Mouse (Mus musculus): ENCODE data around the gene Tapbp. TPM values are rescaled to one million over a fixed set of nuclear protein-coding genes. Genes with fewer than 3 reads are reported as not detected.
A peak's percentile ranks its signal among the peaks of the same experiment; 100 is the strongest.

Gene Tapbp
- total RNA-seq, 4 experiments from 2014 or later = 195 to 259 (median 213) TPM

DNA sequence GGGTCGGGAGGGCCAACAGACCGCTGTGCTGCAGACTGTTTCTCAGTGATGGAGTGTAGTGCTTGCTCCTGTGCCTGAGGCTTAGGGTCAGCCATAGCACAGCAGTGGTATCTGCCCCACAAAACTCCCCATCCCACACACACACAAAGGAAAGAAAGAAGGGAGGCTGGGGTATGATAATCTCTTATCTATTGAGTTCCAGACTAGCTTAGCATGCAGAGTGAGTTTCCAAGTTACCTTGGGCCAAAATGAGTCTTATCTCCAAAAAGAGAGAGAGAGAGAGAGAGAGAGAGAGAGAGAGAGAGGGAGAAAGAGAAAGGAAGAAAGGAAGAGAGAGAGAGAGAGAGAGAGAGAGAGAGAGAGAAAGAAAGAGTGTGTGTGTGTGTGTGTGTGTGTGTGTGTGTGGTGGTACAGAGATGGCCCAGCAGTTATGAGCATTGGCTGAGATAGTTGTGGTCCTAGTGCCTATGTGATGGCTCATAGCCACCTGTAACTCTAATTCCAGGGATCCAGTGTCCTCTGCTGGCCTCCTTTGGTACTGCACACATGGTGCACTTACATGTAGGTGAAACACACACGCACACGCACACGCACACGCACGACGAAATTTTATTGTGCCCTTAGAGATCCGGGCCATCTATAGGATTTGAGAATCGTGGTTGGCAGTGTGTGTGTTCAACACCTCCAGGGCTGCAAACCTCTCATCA is 9.0 kb downstream of the Tapbp start:
- no peak for DNase-seq

DNA sequence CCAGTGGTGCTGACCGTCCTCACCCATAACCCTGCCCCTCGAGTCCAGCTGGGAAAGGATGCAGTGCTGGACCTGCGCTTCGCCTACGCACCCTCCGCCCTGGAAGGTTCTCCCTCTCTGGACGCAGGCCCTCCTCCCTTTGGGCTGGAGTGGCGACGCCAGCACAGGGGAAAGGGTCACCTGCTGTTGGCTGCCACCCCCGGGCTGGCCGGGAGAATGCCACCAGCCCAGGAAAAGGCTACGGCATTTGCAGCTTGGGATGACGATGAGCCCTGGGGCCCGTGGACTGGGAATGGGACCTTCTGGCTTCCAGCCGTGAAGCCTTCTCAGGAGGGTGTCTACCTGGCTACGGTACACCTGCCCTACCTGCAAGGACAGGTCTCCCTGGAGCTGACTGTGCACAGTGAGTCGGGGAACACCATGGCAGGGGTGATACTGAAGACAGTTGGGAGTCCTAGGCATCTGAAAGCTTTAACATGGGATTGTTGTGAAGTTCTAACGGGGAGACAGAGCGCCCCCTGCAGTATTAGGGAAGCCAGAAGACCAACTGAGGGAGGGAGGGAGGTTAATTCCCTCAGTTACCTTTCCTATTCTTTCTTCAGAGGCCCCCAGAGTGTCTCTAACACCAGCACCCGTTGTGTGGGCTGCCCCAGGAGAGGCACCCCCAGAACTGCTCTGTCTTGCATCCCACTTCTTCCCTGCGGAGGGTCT is 9.9 kb downstream of the Tapbp start:
- DNase-seq = no peak

DNA sequence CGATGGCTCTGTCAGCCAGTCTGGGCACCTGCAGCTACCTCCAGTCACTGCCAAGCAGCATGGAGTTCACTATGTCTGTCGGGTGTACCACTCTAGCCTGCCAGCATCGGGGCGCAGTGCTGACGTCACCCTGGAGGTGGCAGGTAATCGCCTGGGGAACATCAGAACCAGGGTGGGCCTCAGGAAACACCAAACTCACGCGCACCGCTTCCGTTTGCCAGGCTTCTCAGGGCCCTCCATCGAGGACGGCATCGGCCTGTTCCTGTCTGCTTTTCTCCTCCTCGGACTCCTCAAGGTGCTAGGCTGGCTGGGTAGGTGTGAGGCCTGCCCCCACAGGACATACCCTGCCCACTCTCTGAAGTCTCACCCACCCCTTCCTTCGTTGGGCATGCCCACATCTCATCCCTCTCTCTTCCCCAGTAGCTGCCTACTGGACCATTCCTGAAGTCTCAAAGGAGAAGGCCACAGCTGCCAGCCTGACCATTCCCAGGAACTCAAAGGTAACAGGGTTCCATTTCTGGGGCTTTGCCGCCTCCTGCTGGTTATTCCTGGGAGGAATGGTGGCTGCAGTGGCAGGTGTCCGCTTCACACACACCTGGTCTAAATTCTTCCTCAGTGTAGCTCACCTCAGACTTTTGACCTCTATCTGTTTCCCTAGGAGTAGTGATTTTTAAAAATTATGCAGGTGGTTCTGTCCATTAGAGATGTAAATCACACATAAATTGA is 10.7 kb downstream of the Tapbp start:
- DNase-seq = no peak

DNA sequence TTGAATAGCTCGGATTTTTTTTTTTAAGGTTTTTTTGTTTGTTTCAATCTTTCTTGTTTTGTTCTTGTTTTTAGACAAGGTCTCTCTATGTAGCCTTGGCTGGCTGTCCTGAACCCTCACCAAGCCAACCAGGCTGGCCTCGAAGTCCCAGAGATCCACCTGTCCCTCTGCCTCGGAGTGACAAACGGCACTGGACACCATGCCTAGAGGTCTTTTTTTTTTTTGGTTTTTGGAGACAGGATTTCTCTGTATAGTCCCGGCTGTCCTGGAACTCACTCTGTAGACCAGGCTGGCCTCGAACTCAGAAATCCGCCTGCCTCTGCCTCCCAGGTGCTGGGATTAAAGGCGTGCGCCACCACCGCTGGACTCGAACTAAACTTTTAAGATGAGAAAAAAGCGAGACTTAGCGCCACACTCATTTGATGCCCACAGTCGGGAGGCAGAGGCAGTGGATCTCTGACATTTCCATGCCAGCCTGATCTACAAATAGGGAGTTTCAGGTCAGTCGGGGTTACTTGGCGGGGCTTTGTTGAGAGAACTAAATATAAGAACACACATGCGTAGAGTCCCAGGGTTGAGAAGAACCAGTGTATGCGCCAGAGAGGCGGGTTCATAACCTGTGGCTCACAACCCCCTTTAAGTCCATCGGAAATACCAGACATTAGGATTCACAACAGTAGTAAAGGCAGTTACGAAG is 12.7 kb downstream of the Tapbp start:
- DNase-seq = no peak

DNA sequence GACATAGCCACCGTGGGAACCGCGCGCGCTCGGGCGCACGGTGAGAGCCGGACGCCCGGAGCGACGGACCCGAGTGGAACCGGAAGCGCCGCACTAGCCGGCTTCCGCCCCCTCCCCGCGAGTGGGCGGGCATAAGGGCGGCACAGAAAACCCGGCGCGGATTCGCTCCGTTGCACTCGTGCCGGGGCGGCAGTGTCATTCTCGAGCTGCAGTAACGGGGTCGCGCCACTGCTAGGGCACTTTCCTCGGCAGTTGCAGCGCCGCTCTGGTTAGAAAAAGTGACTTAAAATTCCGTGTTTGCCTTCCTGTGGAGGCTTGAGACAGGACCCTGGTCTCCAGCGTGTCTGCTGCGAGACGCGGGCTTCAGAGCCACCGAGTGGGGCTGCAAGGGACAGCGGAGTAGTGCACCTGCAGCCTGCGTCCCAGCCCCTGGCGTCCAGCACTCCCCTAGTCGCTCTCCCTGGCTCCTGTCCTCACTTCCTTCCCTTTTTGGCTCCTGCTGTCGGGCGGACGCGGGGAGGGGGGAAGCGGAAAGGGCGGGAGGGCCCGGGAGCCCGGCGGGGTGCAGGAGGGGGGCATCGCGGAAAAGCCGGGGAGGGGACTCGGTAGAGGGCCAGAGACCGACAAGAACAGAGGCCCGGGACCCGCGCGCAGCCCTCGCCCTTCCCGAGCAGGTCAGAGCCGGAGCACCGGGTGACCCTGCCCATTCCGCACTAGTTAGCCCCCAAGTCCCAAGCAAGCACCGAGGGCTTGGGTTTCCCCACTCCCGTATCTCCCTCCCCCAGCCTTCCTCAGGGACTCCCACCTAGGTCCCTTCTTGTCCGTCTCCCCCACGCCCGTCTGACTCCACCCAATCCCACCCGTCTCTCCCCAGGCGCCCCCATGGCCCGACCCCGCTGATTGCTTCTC is 13.9 kb downstream of the Tapbp start, which contains the start of gene Rgl2:
Gene Rgl2, plus strand, starts transcription at position 173 of the 909 bp plus-strand sequence.
- peak; percentile 80 for DNase-seq

DNA sequence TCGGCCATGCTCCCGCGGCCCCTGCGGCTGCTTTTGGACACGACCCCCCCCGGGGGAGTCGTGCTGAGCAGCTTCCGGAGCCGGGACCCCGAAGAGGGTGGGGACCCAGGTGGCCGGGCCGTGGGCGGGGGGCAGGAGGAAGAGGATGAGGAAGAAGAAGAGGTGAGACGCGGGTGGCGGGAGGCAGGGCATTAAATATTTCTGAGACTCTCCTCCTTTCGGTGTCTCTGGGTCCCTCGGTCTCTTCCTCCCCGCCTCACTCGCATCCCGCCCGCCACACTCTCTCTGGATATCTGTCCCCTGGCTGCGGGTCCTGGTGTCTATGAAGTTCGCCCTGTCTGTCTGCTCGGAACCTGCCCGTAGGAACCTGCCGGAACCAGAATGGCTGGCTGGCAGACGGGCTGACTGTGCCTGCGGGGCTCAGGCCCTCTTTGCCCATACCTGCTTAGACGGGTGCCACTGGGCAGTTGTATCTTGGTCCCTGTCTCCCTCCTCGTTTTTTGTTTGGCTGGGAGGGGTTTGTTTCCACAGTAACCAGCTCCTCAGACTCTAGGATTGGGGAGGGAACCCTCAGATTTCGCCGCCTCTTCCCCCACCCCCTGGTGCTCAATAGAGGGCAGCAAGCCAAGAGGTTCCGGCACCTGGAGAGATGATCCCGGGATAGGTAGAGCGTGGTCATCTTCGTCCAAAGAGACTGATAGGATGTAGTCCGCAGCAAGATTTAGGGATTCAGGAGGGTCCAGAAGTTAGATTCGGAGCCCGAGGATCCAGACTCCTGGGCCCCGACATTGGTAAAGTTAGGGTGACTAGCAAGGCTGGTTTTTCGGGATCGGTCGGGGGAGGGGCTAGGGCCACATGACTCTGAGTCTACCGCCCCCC is 14.8 kb downstream of the Tapbp start:
- peak; percentile 72 for DNase-seq

DNA sequence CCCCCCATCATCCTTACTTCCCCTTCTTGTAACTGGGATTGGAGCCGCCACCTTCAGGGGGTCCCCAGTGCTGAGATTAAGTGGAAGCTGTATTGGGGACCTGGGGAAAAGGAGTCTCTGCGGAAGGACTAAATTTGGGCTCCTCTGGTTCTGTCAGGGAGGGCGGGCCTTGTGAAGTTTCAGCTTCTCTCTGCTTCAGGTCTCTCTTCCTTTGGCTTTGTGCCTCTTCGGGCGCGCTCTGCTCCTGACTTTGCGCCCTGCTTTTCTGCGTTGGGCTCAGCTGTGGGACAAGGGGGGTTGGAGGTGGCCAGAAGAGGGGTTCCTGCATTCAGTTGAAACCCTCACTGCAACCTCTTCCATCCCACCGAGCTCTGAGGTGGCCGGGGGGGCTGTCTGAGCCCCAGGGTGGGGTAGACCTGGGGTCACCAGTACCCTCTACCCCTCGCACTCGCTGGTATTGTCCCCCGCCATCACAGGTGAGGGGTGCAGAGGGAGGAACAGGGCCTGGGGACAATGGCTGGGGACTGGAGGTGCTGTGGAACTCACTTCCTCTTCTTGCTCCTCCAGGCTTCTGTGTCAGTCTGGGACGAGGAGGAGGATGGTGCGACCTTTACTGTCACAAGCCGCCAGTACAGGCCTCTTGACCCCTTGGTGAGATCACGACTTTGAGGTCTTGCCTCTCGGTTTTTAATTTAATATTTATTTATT is 15.6 kb downstream of the Tapbp start:
- no peak for DNase-seq

DNA sequence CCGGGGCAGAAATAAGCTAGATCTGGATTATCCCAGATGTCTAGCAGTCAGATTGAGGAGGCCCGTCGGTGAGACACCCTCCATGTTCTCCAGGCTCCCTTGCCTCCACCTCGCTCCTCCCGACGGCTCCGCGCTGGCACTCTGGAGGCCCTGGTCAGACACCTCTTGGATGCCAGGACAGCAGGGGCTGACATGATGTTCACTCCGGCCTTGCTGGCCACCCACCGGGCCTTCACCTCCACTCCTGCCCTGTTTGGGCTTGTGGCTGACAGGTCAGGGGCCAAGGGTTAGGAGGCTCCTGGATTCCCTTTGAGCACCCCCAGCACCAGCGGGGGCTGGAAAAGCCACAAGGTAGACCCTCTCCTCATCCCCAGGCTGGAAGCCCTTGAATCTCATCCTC is 16.2 kb downstream of the Tapbp start:
- DNase-seq = no peak

DNA sequence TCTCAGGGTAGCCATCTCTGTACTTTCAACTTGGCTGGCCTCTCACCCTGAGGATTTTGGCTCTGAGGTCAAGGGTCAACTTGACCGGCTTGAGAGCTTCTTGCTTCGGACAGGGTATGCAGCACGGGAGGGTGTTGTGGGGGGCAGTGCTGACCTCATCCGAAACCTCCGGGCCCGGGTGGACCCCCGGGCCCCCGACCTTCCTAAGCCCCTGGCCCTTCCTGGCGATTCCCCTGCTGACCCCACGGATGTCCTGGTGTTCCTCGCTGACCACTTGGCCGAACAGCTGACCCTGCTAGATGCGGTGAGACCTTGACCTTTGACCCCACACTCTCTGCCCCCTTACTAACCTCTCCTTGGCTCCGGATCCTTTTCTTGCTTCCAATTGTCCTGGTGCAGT is 16.7 kb downstream of the Tapbp start:
- no peak for DNase-seq

DNA sequence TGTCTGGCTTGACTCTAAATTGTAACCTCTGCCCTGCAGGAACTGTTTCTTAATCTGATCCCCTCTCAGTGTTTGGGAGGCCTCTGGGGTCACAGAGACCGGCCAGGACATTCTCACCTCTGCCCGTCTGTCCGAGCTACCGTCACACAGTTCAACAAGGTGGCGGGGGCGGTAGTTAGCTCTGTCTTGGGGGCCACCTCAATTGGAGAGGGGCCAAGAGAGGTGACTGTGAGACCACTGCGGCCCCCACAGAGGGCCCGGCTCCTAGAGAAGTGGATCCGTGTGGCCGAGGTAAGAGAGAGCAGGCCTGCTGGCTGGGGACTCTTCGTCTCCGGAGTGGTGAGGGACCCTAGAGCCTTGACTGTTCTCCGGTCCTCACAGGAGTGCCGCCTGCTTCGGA is 17.3 kb downstream of the Tapbp start:
- DNase-seq = no peak

DNA sequence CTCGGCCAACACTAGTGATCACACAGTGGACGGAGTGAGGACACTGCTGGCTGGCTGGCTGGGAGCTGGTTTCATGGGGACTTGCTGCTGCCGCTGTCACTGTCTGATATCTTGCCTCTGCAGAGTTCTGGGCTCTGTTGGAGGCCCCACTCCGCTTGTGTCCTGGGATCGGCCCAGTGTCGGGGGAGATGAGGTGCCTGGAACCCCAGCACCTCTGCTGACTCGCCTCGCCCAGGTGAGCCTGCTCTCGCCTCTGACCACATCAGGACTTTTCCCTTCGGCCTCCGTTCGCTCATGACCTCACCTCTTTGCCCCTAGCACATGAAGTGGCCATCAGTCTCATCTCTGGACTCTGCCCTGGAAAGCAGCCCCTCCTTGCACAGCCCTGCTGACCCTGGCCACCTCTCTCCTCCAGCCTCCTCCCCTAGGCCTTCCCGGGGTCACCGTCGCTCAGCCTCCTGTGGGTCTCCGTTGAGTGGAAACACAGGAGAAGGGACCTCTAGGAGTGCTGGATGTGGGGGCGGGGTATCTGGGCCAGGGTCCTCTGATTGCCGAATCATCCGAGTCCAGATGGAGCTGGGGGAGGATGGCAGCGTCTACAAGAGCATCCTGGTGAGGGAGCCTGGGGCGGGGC is 19.8 kb downstream of the Tapbp start:
- no peak for DNase-seq

DNA sequence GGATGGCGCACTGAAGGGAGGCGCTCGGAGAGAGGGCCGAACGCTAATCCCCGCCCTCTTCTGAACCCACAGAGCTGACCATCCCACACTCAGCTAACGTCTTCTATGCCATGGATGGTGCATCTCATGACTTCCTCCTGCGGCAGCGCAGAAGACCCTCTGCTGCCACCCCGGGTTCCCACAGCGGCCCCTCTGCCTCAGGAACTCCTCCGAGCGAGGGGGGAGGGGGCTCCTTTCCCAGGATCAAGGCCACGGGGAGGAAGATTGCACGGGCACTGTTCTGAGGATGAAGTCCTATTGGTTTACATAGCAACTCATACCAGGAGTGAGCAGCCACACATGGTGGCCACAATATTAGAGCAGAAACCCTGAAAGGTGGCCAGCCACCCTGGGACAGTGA is 21.3 kb downstream of the Tapbp start:
- no peak for DNase-seq

DNA sequence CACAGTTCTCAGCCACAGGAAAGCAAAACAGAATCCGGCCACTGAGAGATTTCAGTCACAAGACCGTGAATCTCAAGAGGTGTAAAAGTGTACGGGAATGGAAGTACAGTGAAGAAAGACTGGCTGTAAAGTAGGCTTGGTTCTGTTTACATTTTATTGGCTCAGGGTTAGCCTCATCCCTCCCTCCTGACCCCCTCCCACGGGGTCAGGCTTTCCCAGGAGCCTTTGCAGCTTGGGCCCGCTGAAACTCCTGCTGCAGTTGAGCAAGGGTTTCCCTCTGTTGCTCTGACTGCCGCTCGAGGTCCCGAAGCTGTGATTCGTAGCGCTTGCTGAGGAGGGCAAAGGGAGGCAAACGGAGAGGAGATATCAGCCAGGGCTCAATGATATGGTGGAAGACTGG is 23.1 kb downstream of the Tapbp start:
- no peak for DNase-seq

DNA sequence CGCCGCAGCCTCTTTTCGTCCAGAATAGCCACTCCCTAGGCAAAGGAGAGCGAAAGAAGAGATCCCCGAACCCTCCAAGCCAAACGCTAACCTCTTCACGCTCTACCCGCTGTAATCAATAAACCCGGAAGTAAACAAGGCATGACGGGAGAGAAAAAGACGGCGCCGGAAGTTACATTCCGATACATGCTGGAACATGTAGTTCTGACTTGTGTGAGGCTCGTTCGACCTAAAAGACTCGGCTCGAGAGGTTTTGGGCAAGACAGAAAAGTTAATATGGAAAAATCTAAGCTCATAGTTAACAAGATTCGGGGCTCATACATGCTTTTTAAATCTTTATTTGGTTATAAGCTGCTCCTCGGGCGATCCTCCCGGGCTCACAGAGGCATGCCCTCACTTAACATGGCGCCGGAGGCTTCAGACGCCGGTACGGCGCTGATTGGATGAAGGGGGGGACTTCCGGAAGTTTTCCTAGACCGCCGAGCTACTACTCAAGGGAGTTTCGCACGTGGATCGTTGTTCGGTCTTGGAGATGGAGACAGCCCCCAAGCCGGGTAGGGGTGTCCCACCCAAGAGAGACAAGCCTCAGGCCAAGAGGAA is 24.6 kb downstream of the Tapbp start, which contains the start of the genes Pfdn6 and Wdr46:
Gene Pfdn6, minus strand, starts transcription at position 138 of the 600 bp plus-strand sequence.
Gene Wdr46, plus strand, starts transcription at position 455 of the 600 bp plus-strand sequence.
- no peak for DNase-seq

DNA sequence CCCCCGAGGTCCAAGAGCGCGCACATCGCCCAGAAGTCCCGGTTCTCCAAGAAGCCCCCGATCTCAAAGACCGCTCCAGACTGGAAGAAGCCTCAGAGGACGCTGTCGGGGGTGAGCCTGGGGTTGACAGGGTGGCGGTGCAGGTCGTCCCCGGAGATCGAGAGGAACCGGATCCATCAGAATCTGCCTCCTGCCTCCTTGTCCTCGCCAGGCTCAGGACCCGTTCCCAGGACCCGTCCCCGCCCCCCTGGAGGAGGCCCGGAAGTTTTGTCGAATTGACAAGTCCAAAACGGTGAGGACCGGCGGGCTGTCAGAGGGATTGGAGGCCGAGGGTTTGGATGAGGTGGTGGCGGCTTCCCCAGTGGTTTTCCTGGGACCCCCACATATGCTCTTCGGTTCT is 25.3 kb downstream of the Tapbp start:
- DNase-seq = no peak

DNA sequence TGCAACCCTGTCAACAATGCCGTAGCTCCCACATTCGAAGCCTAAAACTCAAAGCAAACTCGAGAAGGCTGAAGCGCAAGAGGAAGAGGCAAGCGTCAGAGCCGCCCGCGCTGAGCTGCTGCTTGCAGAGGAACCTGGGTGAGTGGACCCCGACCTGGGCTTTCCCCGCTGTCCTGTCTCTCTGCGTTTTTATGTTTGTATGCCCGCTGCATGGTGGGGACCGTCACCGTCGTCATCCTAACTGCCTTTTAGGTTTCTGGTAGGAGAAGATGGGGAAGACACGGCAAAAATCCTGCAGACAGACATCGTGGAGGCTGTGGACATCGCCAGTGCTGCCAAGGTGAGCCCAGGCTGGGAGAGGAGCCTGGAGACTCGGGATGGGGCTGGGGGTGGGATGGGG is 25.7 kb downstream of the Tapbp start:
- DNase-seq = no peak

DNA sequence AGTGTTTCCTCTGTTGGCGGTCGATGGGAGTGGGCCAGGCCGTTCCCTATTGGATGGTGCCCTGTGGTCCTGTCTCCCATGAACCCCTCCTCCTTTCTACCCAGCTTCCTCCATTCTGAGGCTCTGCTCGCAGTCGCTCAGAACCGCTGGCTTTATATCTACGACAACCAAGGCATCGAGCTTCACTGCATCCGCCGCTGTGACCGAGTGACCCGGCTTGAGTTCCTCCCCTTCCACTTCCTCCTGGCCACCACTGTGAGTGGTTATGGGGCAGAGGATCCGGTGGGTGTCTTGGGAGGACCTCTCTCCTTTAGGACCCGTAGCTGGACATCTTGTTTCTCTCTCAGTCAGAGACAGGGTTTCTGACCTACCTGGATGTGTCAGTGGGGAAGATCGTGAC is 27.8 kb downstream of the Tapbp start:
- no peak for DNase-seq

DNA sequence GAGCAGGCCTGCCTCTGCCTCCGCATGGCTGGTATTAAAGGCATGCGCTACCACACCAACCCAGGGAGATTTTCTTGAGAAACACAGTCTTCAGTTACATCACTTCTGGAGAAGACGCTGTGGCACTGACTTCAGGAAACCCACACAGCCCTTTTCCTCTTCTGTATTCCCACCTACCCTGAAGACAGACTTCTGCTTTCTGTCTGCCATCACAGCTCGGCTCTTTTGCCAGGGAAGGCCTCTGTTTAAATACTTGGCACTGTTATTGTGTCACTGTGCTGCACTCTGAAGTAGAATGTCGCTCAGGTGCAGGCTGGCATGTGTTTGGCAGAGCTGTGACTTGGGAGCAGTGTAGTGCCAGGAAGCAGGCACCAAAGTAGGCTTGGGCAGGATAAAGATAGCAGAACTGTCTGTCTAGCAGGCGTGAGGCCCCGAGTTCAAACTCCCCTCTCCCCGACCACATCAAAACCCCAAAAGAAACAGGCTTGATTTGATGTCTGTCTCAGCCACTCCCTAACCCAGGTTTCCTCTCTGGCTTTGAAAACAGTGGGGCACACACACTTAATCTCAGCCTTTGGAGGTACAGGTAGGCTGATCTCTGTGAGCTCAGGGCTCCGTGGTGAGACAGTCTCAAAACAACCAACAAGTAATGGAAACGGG is 31.9 kb downstream of the Tapbp start:
- no peak for DNase-seq
